Mouse (Mus musculus): ENCODE data around the gene Cldn2. TPM values are rescaled to one million over a fixed set of nuclear protein-coding genes. Genes with fewer than 3 reads are reported as not detected.

Cldn2 gene
- polyA plus RNA-seq, 1 experiment = not detected

- Histone ChIP-seq H3K4me3 (ENCODE audit: insufficient read depth, poor library complexity, severe bottlenecking) (no peak overlapping the region), H3K36me3 (ENCODE audit: control insufficient read depth, insufficient read depth) (no peaks in the 10 kb centered on the region), H3K27me3 (ENCODE audit: control insufficient read depth, insufficient read depth, insufficient read length) (no peaks in the 10 kb centered on the region), H3ac (ENCODE audit: control insufficient read depth, insufficient read length, low read depth) (no peak overlapping the region), H3K79me2 (ENCODE audit: control insufficient read depth, insufficient read depth) (no peaks in the 10 kb centered on the region), H3K79me3 (ENCODE audit: low read depth) (no peaks in the 10 kb centered on the region)
- TF ChIP-seq FOSL1 (IDR thresholded peaks at IDR 0.05; ENCODE audit: insufficient read depth, low read length, poor library complexity, severe bottlenecking) = no peak
These were observed 38.4 kb downstream of the Cldn2 start for GRCm38 (mm10) chrX:139839057-139839456.

GRCm38 (mm10) chrX:139841091-139841490 is 40.5 kb downstream of the Cldn2 start:
- Histone ChIP-seq H3ac (ENCODE audit: control insufficient read depth, insufficient read length, low read depth) (no peak overlapping the region), H3K27me3 (ENCODE audit: control insufficient read depth, insufficient read depth, insufficient read length) (no peaks in the 10 kb centered on the region), H3K79me2 (ENCODE audit: control insufficient read depth, insufficient read depth) (no peaks in the 10 kb centered on the region), H3K36me3 (ENCODE audit: control insufficient read depth, insufficient read depth) (no peaks in the 10 kb centered on the region), H3K79me3 (ENCODE audit: low read depth) (no peaks in the 10 kb centered on the region), H3K4me3 (ENCODE audit: insufficient read depth, poor library complexity, severe bottlenecking) (no peak overlapping the region)
- TF ChIP-seq MYOD1 (IDR thresholded peaks at IDR 0.05; ENCODE audit: control insufficient read depth, insufficient read length, low read depth) (no peak), MYOG (IDR thresholded peaks at IDR 0.05; ENCODE audit: control insufficient read depth, extremely low read depth, insufficient read length) (no peak), MAX (IDR thresholded peaks at IDR 0.05) (no peak), USF1 (IDR thresholded peaks at IDR 0.05; ENCODE audit: low read depth) (no peak), CTCF (IDR thresholded peaks at IDR 0.05; ENCODE audit: control insufficient read depth, insufficient read depth, insufficient read length) (no peak), CEBPB (IDR thresholded peaks at IDR 0.05; ENCODE audit: low read depth) (no peak), FOSL1 (IDR thresholded peaks at IDR 0.05; ENCODE audit: insufficient read depth, low read length, poor library complexity, severe bottlenecking) (no peak)

GRCm38 (mm10) chrX:139854795-139855194 is 54.2 kb downstream of the Cldn2 start:
- no peaks in the 10 kb centered on the region for H3K36me3 ChIP-seq (ENCODE audit: control insufficient read depth, insufficient read depth)
- H3K79me3 ChIP-seq (ENCODE audit: low read depth) = no peaks in the 10 kb centered on the region
- no peaks in the 10 kb centered on the region for H3K27me3 ChIP-seq (ENCODE audit: control insufficient read depth, insufficient read depth, insufficient read length)
- TF ChIP-seq MYOG (IDR thresholded peaks at IDR 0.05; ENCODE audit: control insufficient read depth, extremely low read depth, insufficient read length) (no peak), FOSL1 (IDR thresholded peaks at IDR 0.05; ENCODE audit: insufficient read depth, low read length, poor library complexity, severe bottlenecking) (no peak), MAX (IDR thresholded peaks at IDR 0.05) (no peak), CEBPB (IDR thresholded peaks at IDR 0.05; ENCODE audit: low read depth) (no peak), USF1 (IDR thresholded peaks at IDR 0.05; ENCODE audit: low read depth) (no peak), MYOD1 (IDR thresholded peaks at IDR 0.05; ENCODE audit: control insufficient read depth, insufficient read length, low read depth) (no peak), CTCF (IDR thresholded peaks at IDR 0.05; ENCODE audit: control insufficient read depth, insufficient read depth, insufficient read length) (no peak)
- no peak overlapping the region for H3K4me3 ChIP-seq (ENCODE audit: insufficient read depth, poor library complexity, severe bottlenecking)
- no peak overlapping the region for H3ac ChIP-seq (ENCODE audit: control insufficient read depth, insufficient read length, low read depth)
- H3K79me2 ChIP-seq (ENCODE audit: control insufficient read depth, insufficient read depth) = no peaks in the 10 kb centered on the region

GRCm38 (mm10) chrX:139859402-139859801 is 58.8 kb downstream of the Cldn2 start:
- no peaks in the 10 kb centered on the region for H3K27me3 ChIP-seq (ENCODE audit: control insufficient read depth, insufficient read depth, insufficient read length)
- no peak overlapping the region for H3K4me3 ChIP-seq (ENCODE audit: insufficient read depth, poor library complexity, severe bottlenecking)
- TF ChIP-seq FOSL1 (IDR thresholded peaks at IDR 0.05; ENCODE audit: insufficient read depth, low read length, poor library complexity, severe bottlenecking) (no peak), CTCF (IDR thresholded peaks at IDR 0.05; ENCODE audit: control insufficient read depth, insufficient read depth, insufficient read length) (no peak), USF1 (IDR thresholded peaks at IDR 0.05; ENCODE audit: low read depth) (no peak), CEBPB (IDR thresholded peaks at IDR 0.05; ENCODE audit: low read depth) (no peak), MYOD1 (IDR thresholded peaks at IDR 0.05; ENCODE audit: control insufficient read depth, insufficient read length, low read depth) (no peak), MYOG (IDR thresholded peaks at IDR 0.05; ENCODE audit: control insufficient read depth, extremely low read depth, insufficient read length) (no peak), MAX (IDR thresholded peaks at IDR 0.05) (no peak)

More at GRCm38 (mm10) chrX:139859402-139859801, 58.8 kb downstream of the Cldn2 start:
- Histone ChIP-seq H3ac (ENCODE audit: control insufficient read depth, insufficient read length, low read depth) (no peak overlapping the region), H3K79me2 (ENCODE audit: control insufficient read depth, insufficient read depth) (no peaks in the 10 kb centered on the region), H3K79me3 (ENCODE audit: low read depth) (no peaks in the 10 kb centered on the region), H3K36me3 (ENCODE audit: control insufficient read depth, insufficient read depth) (no peaks in the 10 kb centered on the region)

Other genes starting within 250 kb of the Cldn2 start
- gene Rnf128, start 237.5 kb upstream of the Cldn2 start, polyA plus RNA-seq (2012; fragmentation: generic; extraction: Trizol) = 9.7 TPM
- 2.4 TPM for gene Tbc1d8b, start 115.8 kb upstream of the Cldn2 start, polyA plus RNA-seq (2012; fragmentation: generic; extraction: Trizol)
- 0.09 TPM for gene Gm15013, start 86.3 kb upstream of the Cldn2 start, polyA plus RNA-seq (2012; fragmentation: generic; extraction: Trizol)
- not detected for gene Ripply1, start 18.5 kb upstream of the Cldn2 start, polyA plus RNA-seq (2012; fragmentation: generic; extraction: Trizol)
- gene Morc4, start 70.8 kb downstream of the Cldn2 start, polyA plus RNA-seq (2012; fragmentation: generic; extraction: Trizol) = 3.2 TPM
- gene Rbm41, start 197.8 kb downstream of the Cldn2 start, polyA plus RNA-seq (2012; fragmentation: generic; extraction: Trizol) = 1.2 TPM